Mouse (Mus musculus) forebrain, postnatal 0 days (tissue): ENCODE measurements around the gene Card9. TPM values are rescaled to one million over a fixed set of nuclear protein-coding genes. Genes with fewer than 3 reads are reported as not detected.
A peak's percentile ranks its signal among the peaks of the same experiment; 100 is the strongest.

ENCODE experiments used
- ATAC-seq: fragments of 200-750 bp; cut with Nextera tagmentation; 2 replicates; pipeline ENCODE4 v1.8.0; 2017; ENCODE audit warnings: mild to moderate bottlenecking, moderate library complexity
- DNase-seq: peaks from one replicate; pipeline ENCODE4 v3.0.0-alpha.2; 2015
- H3K27ac ChIP-seq: fragments of 300-500 bp; sonication (generic); 2 replicates; pipeline ENCODE4 v1.5.1; 2014; ENCODE audit warnings: low read depth, mild to moderate bottlenecking, antibody characterized with exemption, low read length, moderate library complexity, mixed read lengths
- H3K27me3 ChIP-seq: fragments of 300-500 bp; sonication (generic); 2 replicates; pipeline ENCODE4 v1.6.1; 2014; ENCODE audit warnings: mild to moderate bottlenecking, low read length, mixed read lengths; ENCODE audit not compliant: insufficient read depth
- H3K36me3 ChIP-seq: fragments of 300-500 bp; sonication (generic); 2 replicates; pipeline ENCODE4 v1.6.1; 2014; ENCODE audit warnings: mild to moderate bottlenecking, moderate library complexity; ENCODE audit not compliant: insufficient read depth
- H3K4me1 ChIP-seq: fragments of 300-500 bp; sonication (generic); 2 replicates; pipeline ENCODE4 v1.6.1; 2014; ENCODE audit warnings: antibody characterized with exemption; ENCODE audit not compliant: insufficient read depth
- H3K4me2 ChIP-seq: fragments of 300-500 bp; sonication (generic); 2 replicates; pipeline ENCODE4 v1.6.1; 2014; ENCODE audit warnings: low read depth, mild to moderate bottlenecking, moderate library complexity
- H3K4me3 ChIP-seq: fragments of 300-500 bp; sonication (generic); 2 replicates; pipeline ENCODE4 v1.5.1; 2014; ENCODE audit warnings: low read depth, low read length, mixed read lengths
- H3K9ac ChIP-seq: fragments of 300-500 bp; sonication (generic); 2 replicates; pipeline ENCODE4 v1.6.1; 2014; ENCODE audit warnings: mild to moderate bottlenecking
- H3K9me3 ChIP-seq: fragments of 300-500 bp; sonication (generic); 2 replicates; pipeline ENCODE4 v1.6.1; 2016; ENCODE audit warnings: low read length
- CTCF ChIP-seq: sonication (generic); IDR thresholded peaks from 2 replicates; pipeline ENCODE4 v1.5.1; 2016; ENCODE audit warnings: antibody characterized with exemption, control low read depth, low read depth
- WGBS: fragments of 180-500 bp; shearing (Covaris S2); extraction: QIAGEN DNeasy Blood & Tissue Kit; methylation state at CpG from one replicate; pipeline ENCODE4 v1.1.7; 2014; 5-methylcytosine and 5-hydroxymethylcytosine counted together
- polyA plus RNA-seq: library from polyadenylated mRNA; unstranded; fragments of >200 nt; fragmentation: Nextera tagmentation; extraction: Ambion mirVana; gene quantifications from 2 replicates; pipeline ENCODE4 v1.2.1, GENCODE M21; 2015
- total RNA-seq: library from RNA; depleted of rRNA; stranded (reverse); fragments of >200 nt; gene quantifications from 2 replicates; pipeline ENCODE4 v1.2.3, GENCODE M21; 2014; rRNA removed

Card9 gene
- 4.0 and 4.1 TPM in 2 replicates for total RNA-seq
- 0.84 and 1.8 TPM in 2 replicates for polyA plus RNA-seq

DNA sequence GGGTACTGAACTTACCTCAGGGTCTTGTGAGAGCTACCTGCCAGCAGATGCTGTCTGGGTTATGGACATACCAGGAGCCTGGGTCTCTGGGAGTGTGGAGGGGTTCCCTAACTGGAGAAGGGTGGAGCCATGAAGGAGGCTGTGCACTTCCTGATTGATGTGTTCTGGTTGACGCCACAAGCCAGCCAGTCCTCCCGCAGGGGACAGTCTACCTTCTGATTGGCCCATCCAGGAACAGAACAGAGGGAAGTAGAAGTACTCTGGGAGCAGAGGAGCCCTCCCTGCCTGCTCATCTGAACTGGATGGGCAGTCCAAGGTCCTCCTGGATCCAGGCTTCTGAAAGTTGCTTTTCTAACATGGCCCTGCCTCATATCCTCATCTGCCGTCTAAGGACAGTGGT, at the start of gene Card9:
TSS of gene Card9 (minus strand) at position 147 of the 400 bp plus-strand sequence.
- Histone ChIP-seq H3K4me3 (no peak within 1 kb of the TSS), H3K36me3 (peaks cover 23% of the 10 kb centered on the region), H3K27ac (no peak within 1 kb of the TSS), H3K27me3 (no peaks in the 10 kb centered on the region), H3K4me2 (no peak within 1 kb of the TSS), H3K4me1 (no peaks in the 10 kb centered on the region), H3K9ac (no peak within 1 kb of the TSS), H3K9me3 (no peaks in the 10 kb centered on the region)
- WGBS: 63% methylated on average over 3 of the region's 3 CpGs
- DNase-seq (no peak), ATAC-seq (no peak)
- no peak for TF ChIP-seq CTCF

DNA sequence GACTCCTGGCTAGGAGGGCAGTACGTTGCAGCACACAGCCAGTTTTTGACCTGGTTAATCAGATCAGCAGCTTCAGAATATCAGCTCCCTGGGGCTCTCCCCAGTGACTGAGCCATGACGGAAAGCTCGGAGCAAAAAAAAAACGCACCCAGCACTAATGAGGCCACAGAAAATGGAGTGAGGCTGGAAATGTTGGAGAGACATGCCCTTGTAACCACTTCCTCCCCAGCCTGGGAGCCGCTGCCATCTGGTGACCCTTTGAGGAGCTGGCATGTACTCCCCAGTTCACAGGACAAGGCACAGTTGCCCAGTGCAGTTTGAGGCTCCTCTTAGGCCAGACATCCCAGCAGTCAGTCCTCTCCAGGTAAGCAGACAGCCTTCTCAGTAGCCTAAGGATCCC, 49.4 kb upstream of the Card9 start:
- ATAC-seq (no peak), DNase-seq (no peak)
- Histone ChIP-seq H3K27me3 (no peaks in the 10 kb centered on the region), H3K4me1 (peaks cover 29% of the 10 kb centered on the region), H3K36me3 (peaks cover 42% of the 10 kb centered on the region), H3K4me3 (no peak overlapping the region), H3K9me3 (no peaks in the 10 kb centered on the region), H3K9ac (no peak overlapping the region), H3K4me2 (no peak overlapping the region), H3K27ac (no peak overlapping the region)
- 67% methylated on average over 5 of the region's 5 CpGs for WGBS
- no peak for TF ChIP-seq CTCF

DNA sequence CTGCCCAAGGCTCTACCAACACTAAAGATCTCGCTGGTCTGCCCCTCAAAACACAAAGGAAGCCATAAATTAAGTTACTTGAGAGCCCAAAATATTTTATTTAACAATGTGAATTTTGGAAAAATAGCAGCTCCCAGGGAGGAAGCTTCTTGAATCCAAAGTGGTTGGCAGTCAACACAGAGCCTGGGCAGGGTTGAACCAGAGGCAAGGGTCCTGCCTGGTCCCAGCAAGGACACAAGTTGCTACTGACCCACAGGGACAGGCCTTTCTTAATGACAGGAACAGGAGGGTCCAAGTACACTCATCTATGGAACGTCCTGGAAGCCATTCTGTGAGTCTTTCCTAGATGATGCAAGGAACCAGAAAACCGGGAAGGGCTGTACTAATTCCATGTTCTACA, 48.6 kb upstream of the Card9 start:
- no peak overlapping the region; the same call in 1 of the 2 replicates for H3K27ac ChIP-seq
- TF ChIP-seq CTCF: no peak
- no peak for ATAC-seq
- peak overlapping the region; percentile 85 for H3K9ac ChIP-seq
- no peaks in the 10 kb centered on the region for H3K27me3 ChIP-seq
- H3K4me1 ChIP-seq: peaks cover 29% of the 10 kb centered on the region
- H3K4me2 ChIP-seq: peak overlapping the region; percentile 77
- DNase-seq: no peak
- WGBS: 62% methylated on average over 3 of the region's 3 CpGs
- no peaks in the 10 kb centered on the region for H3K9me3 ChIP-seq
- H3K4me3 ChIP-seq: peak overlapping the region; percentile 93
- H3K36me3 ChIP-seq: peaks cover 36% of the 10 kb centered on the region

DNA sequence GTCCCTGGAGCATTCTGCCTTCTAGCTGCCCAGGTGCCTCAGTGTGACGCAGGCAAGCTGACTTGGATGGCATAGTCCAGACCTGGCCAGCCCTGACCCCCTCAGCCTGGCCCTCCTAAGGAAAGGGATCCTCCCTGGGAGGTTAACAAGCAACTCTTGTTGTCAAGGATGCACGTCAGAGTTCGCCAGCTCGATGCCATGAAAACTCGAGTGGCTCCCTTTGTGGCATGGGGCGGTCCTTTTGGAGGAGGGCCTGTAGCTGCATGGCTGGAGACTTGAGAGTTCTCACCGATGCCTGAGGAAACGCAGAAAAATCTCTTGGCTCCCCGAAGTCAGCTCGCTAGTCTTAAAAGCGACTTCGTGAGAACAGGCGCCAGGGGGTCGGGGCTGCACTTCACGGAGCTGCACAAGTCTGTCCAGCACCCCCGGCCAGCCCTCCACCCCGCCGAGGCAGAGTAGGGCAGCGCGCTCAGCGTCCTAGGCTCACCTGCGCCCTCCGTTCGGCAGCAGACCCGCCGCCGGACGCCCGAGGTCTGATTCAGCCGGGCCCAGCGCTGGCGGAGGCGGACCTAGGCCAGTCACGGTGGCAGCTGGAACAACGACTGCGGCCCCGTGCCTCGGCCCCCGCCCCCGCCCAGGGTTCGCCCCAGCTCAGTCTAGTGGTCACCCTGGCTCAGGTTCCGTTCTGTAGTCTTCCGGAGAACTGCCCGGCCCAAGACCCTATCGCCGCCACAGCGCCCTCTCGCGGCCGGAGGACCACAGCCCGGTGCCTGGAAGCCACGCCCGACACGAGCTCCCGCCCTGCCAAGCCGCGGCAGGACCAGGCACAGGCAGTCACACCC, 48.0 kb upstream of the Card9 start, which contains the start of gene Inpp5e:
TSS of gene Inpp5e (minus strand) at position 689 of the 842 bp plus-strand sequence.
- Histone ChIP-seq H3K9me3 (no peaks in the 10 kb centered on the region), H3K27me3 (no peaks in the 10 kb centered on the region), H3K27ac (peak within 1 kb of the TSS; percentile 76), H3K36me3 (peaks cover 30% of the 10 kb centered on the region), H3K4me2 (peak within 1 kb of the TSS; percentile 77), H3K4me3 (peak within 1 kb of the TSS; percentile 93), H3K4me1 (peaks cover 29% of the 10 kb centered on the region), H3K9ac (peak within 1 kb of the TSS; percentile 85)
- 1% methylated on average over 57 of the region's 57 CpGs for WGBS
- DNase-seq (peak; percentile 95), ATAC-seq (peak; percentile 97)
- peak; percentile 99 for TF ChIP-seq CTCF

DNA sequence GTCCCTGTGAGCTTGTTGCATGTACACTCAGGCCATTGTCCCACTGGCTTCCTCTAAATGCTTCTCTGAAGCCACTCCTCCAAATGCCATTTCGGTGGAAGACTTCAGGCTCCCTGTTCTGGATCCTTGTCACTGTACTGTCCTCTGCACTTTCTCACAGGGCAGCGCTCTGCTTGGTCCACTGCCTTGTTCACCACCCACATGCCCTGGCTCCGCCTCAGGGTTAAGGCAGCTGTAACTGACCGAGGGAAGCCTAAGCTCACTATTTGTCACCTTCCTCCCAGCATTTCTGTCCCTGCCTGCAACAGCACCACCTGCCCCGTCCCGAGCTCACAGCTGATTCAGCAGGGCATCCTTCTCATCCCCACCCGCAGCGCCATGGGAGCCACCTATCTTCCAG, 42.6 kb upstream of the Card9 start:
- Histone ChIP-seq H3K9ac (no peak overlapping the region), H3K27ac (no peak overlapping the region), H3K4me3 (no peak overlapping the region), H3K4me2 (no peak overlapping the region), H3K9me3 (no peaks in the 10 kb centered on the region), H3K4me1 (peaks cover 28% of the 10 kb centered on the region), H3K27me3 (no peaks in the 10 kb centered on the region), H3K36me3 (peaks cover 46% of the 10 kb centered on the region)
- no peak for ATAC-seq
- WGBS: 86% methylated on average over 8 of the region's 8 CpGs
- no peak for DNase-seq
- no peak for TF ChIP-seq CTCF

DNA sequence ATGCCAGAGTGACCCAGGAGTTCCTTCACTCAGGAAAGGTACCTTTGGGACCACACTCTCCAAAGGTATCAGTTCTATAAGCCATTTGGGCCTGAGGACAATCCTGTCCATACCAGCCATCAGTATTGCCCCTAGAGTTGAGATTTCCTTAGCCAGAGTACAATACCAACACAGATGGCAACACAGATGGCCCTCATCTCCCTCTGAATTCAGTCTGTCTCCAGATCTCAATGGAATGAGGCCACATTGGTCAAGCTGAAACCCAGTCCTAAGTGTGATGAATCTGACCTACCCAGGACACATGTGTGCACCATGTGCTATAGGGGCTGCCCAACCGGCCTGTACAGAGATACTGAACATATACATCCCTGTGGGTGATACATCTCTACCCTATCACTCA, 41.5 kb upstream of the Card9 start:
- Histone ChIP-seq H3K36me3 (peaks cover 55% of the 10 kb centered on the region), H3K4me2 (no peak overlapping the region), H3K27me3 (no peaks in the 10 kb centered on the region), H3K4me3 (no peak overlapping the region), H3K4me1 (peaks cover 17% of the 10 kb centered on the region), H3K9me3 (no peaks in the 10 kb centered on the region), H3K9ac (no peak overlapping the region), H3K27ac (no peak overlapping the region)
- DNase-seq (no peak), ATAC-seq (no peak)
- WGBS: 81% methylated on average over 1 of the region's 1 CpGs
- no peak for TF ChIP-seq CTCF

DNA sequence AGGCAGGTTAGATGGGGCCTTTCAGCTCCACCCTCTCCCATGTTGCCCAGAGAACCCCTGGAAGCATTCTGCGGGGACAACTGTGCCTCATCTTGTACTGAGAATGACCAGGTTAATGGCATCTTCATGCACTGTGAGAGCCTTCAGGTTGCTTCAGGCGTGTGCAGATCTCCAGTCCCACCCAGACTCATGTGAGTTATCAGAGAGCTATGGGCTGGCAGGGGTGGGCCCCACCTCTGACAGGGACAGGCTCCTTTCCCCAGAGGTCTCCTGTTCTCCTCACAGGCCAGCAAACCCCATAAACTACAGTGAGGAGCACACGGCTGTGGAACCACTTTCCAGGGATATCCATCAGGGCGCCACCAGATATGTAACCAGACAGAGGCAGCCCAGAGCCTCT, 40.3 kb upstream of the Card9 start:
- 94% methylated on average over 4 of the region's 4 CpGs for WGBS
- peaks cover 63% of the 10 kb centered on the region for H3K36me3 ChIP-seq
- no peaks in the 10 kb centered on the region for H3K27me3 ChIP-seq
- TF ChIP-seq CTCF: no peak
- no peak overlapping the region for H3K4me2 ChIP-seq
- H3K4me3 ChIP-seq: no peak overlapping the region
- no peak overlapping the region for H3K9ac ChIP-seq
- H3K9me3 ChIP-seq: no peaks in the 10 kb centered on the region
- DNase-seq (no peak), ATAC-seq (no peak)
- no peak overlapping the region for H3K27ac ChIP-seq
- H3K4me1 ChIP-seq: peaks cover 7% of the 10 kb centered on the region; the same call in 1 of the 2 replicates
